Mouse (Mus musculus) lung, postnatal 10 days (tissue): Measurements from ENCODE around the gene Camk2g.

ENCODE experiments used
- DNase-seq: peaks from one replicate; pipeline ENCODE4 v3.0.0; 2021

The Camk2g gene

DNA sequence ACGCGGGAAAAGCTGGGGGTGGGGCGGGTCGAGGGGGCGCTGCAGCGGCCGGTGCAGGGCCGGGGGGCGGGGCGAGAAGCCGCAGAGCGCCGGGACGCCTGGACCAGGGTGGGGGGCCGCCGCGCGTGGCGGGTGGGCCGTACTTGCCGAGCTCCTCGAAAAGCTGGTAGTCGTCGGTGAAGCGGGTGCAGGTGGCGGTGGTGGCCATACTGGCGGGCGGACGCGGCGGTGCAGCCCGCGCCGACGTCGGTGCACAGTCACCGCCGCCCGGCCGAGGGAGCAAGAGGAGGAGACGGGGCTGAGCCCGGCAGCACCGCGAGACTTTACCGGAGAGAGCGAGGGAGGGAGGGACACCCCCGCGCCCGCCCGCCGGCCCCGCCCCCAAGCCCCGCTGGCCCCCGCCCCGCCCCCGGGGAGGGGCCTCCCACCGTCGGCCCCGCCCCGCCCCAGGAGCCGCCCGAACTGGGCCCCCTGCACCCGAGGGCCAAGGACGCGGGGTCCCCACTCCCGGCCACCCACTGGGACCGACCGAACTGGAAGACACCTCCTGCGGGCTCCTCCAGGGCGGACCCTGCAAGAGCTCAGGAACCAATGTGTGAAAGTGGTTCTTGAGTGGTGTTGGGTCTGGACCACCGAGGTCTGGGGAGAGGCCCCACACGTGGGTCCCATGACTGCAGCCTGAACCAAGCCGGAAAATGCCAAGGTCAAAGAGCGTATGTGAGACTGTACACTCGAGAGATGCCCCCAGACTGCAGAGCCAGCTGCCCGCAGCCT, at the start of gene Camk2g:
Gene Camk2g (minus strand): TSS at position 331 of the 774 bp plus-strand sequence.
- DNase-seq = peak; percentile 90

DNA sequence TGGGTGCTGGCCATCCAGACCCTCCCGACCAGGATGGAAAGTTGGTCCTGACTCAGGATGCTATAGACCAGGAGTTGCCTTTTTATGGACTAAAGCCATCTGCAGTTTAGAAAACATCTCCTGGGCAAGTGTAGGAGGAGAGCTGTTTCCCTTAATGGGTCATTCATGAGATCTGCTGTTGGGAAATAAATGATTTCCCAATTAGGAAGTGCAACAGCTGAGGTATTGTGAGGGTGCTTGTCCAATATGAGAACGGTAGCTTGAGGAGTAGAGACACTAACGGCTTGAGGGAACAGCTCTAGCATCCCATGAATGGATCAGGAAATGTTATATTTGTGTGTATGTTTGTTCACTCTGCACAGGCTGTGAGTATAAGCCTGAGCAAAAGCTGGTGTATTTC, 48.7 kb upstream of the Camk2g start:
- DNase-seq = no peak

- DNase-seq = no peak
These were observed 47.6 kb upstream of the Camk2g start for GRCm38 (mm10) chr14:20841526-20841925.

- no peak for DNase-seq
These were observed 43.8 kb upstream of the Camk2g start for GRCm38 (mm10) chr14:20837681-20838080.

GRCm38 (mm10) chr14:20836905-20837376, 43.1 kb upstream of the Camk2g start:
- DNase-seq = no peak

- peak; percentile 70 for DNase-seq
These were observed 42.5 kb upstream of the Camk2g start, which contains the start of gene Plau for GRCm38 (mm10) chr14:20836171-20836904. Gene Plau (plus strand): TSS chr14:20836660.

GRCm38 (mm10) chr14:20834136-20834535, 40.2 kb upstream of the Camk2g start:
- DNase-seq = peak; percentile 35

DNA sequence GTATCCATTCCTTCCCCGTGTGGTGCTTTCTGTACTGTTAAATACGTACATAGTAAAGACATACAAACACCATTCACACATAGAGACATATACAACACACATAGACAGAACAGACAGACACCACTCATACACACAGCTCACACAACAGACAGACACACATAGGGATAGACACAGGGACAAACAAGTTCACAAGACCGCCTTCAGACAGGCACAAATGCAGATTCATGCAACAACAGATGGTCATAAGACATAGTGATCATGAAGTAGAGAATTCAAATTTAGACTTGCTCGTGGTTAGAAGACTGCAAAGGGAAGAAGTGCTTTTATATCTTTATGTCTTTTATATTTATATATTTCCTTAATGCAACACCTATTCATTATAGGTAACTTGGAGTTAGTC, 39.6 kb upstream of the Camk2g start:
- DNase-seq = no peak

- no peak for DNase-seq
These were observed 38.0 kb upstream of the Camk2g start for GRCm38 (mm10) chr14:20831915-20832314.

DNA sequence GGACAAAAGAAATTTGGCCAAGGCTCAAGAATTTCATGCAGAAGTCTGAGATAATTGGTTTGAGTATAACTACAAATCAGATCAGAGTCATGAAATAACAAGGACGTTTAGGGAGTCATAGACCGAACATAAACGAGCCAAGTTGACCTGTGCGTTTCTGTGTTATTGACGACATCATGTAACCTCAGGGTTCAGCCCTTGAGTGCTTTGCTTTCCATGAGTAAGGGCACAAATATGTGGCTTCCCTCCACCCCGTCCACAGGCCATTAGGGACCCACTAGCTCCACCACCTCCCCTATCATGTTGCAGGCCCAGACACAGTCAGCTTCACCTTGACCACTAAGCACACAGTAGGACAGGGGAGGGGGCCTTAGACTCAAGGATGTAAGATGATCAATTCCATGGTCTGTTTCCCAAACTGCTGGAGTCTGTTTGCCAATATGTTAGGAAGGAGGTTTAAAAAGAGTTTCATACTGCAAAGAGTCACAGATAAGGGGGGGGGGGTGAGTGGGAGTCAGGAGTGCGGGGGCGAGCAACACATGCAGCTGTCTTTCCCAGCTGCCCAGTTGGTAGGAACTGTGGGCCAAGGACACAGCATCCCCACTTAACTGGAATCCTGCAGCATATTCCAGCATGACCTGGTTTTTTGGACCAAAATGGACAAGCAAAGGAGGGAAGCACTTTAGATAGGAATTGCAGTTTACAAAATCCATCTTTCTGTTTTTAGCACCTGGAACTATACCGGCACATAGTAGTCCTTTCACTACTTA, 37.4 kb upstream of the Camk2g start:
- DNase-seq = no peak

DNA sequence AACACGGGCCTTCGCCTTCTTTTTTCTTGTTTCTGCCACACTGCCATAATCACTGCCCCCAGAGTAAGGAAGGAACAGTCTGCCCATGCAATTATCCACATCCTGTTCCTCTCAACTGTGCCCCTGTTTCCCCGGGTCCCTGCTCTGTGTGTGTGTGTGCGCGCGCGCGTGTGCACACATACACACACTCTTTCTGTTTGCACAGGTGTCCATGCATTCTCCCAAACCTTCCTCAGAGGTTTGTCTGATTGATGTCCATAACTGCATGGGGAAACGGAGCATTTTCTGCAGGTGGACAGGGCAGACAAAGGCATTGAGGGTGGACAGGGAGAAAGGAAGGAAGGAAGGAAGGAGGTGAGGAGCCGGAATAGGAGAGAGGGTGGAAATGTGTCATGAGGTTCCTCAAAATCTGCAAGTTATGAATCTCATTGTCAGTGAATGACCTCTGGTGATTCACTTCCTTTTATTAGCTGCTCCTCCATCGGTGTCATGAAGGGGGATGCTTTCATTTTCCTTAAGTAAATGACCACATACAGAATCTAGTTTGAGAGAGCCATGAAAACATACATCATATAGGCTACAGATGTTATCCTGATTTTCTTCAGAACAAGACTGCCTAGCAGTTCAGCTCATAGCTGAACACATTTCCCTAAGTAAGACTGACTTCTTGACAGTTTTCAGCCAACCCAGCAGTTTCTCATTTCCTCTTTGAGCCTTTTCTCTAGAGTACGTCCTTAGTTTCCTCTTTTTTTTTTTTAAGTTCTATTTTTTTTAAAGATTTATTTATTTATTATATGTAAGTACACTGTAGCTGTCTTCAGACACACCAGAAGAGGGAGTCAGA, 35.9 kb upstream of the Camk2g start:
- DNase-seq = no peak

- DNase-seq = no peak
These were observed 34.6 kb upstream of the Camk2g start for GRCm38 (mm10) chr14:20828524-20828923.

DNA sequence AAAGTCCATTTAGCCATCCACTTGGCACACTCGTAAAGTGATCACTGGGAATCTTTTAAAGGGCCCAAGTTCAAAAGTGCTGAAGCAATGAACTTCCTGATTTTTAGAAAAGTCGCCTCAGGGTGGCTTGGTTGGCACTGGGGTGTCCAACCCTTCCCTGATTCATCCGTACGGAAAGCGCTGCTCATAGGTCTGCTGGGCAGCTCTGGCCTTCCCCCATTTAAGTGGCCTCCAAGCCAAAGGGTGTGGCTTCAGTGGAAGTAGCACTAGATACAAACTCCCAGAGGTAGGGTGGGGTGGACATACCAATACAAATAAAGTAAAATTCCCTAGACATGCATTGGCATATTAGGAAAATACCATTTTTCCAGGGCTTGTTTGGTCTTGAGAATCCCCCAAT, 33.6 kb upstream of the Camk2g start:
- DNase-seq = no peak

GRCm38 (mm10) chr14:20827061-20827460, 33.2 kb upstream of the Camk2g start:
- no peak for DNase-seq

- no peak for DNase-seq
These were observed 31.6 kb upstream of the Camk2g start for GRCm38 (mm10) chr14:20825516-20825915.

GRCm38 (mm10) chr14:20824517-20824916, 30.6 kb upstream of the Camk2g start:
- DNase-seq = no peak

DNA sequence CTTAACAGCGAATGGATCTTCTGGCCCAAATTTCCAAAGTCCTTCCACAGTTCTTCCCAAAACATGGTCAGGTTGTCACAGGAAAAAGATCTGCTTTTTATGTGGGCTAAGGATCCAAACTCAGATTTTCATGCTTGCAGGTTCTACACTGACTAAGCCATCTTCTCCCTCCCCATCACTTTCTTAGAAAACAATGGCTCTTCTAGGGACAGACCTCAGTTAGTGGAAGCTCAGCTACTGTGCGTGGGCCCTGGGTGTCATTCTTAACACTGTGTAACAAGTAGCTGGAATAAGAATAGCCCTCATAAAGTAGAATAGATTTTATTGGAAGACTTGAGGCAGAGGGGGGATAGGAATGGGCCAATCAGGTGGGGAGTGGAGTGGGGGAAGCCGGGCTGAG, 21.6 kb upstream of the Camk2g start:
- no peak for DNase-seq

GRCm38 (mm10) chr14:20811779-20812406, 18.0 kb upstream of the Camk2g start:
- no peak for DNase-seq

DNA sequence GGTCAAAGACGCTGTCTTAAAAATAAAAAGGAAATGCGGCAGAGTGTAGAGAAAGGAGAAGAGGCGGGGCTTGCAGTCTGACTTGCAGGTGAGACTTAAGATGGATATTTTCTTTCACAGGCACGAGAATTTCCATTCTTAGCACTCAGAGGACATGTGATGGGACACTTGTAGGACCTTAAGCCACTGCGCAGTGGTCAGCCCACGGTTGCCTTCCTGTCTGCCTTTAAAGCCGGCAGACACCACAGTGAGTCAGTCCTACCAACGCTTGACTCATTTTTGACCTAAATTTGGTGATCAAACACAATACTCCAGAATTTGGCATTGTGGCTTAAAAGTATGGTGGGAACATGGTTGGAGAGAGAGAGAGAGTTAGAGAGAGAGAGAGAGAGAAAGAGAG, 17.3 kb upstream of the Camk2g start:
- no peak for DNase-seq

DNA sequence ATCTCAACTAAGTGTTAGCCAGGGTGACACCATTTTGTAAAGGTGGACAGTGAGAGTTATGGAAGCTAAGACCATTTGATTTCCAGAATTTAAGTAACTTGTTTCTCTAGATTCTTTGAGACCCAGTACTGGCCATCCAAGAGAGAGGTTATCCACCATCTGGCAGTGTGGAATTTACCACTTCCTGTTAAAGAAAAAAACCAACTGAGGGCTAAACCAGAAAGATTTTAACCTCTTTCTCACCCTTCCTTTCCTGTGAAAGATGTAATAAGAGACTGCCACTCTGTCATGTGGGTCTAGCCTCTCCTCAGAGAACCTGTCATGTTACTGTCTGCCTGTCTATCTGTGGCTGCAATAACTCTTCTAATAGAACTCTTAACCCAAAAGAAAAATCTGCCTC, 15.9 kb upstream of the Camk2g start:
- no peak for DNase-seq

- no peak for DNase-seq
These were observed 15.5 kb upstream of the Camk2g start for GRCm38 (mm10) chr14:20809349-20809748.
